Mouse (Mus musculus) cortical plate, adult 2 months (tissue): ENCODE measurements around the gene Clec11a.

ENCODE experiments used
- CTCF ChIP-seq: fragments of 200-500 bp; IDR thresholded peaks from 2 replicates; pipeline ENCODE4 v1.5.1; 2011; ENCODE audit warnings: mild to moderate bottlenecking, control low read depth, low read length; ENCODE audit not compliant: insufficient read depth; ENCODE audit errors: extremely low read depth
- POLR2A ChIP-seq: fragments of 200-500 bp; IDR thresholded peaks from 2 replicates; pipeline ENCODE4 v1.6.1; 2011; ENCODE audit warnings: mild to moderate bottlenecking, low read length, control low read depth; ENCODE audit not compliant: insufficient read depth; ENCODE audit errors: extremely low read depth

- no peak for TF ChIP-seq CTCF
- TF ChIP-seq POLR2A = no peak
Measured at GRCm38 (mm10) chr7:44276461-44277249, 30.0 kb downstream of the Clec11a start.
